Mouse (Mus musculus) CD4-positive, CD25-positive, alpha-beta regulatory T cell, adult 2 months (primary cell): ENCODE results near the gene Mgat5.

Experiments used
- DNase-seq: peaks from one replicate; pipeline ENCODE4 v3.0.0-alpha.2; 2012; ENCODE audit warnings: low read depth, low spot score

Gene Mgat5

DNA sequence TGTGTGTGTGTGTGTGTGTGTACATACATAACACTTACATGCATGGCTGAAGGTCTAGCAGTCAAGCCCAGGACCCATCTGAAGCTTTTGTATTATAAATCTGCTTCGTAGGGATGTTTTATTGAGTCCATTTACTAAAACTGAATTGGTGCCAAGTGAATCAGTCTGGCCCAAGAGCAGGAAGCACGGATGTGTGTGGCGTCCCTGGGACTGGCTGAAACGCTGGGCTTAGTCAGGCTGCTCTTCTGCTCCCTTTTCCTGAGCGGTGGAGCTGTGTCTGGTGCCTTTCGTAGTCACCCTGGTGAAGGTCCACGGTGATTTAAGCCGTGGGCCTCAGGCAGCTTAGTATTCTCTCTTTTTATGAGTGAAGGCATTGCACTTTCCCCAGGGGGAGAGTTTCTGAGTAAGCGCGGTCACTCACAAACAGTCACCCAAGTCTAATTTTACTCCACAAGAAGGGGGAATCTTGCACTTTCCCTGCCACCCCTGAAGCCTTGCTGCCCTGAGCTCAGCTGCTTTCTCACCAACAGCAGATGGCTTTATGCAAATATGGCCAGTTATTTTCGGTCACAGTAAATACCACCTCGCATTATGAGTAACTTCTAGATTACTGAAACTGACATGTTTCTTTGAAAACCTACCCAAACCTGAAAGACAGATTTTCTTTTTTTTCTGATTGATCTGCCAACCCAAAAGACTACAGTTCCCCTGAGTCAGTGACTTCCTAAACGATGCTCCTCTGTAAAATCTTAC lies 176.1 kb downstream of the Mgat5 start:
- no peak for DNase-seq

DNA sequence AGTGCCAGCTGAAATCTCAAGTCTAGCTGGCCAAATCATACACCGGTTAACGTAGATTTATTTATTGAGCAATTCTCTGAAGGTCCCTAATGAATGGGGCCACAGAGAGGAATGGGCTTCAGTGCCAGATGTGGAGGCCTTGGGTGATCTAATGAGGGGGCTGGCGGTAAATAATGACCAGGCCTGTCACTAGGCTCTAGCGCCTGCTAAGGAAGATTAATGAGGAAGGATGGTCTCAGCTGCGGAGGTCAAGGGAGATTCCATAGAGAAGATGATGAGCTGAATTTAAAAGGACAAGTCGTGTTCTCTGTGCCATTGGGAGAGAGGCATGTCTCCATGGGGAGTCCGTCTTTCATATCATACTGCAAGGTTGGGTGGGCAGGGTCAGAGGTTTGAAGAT lies 178.3 kb downstream of the Mgat5 start:
- DNase-seq, result no peak

DNA sequence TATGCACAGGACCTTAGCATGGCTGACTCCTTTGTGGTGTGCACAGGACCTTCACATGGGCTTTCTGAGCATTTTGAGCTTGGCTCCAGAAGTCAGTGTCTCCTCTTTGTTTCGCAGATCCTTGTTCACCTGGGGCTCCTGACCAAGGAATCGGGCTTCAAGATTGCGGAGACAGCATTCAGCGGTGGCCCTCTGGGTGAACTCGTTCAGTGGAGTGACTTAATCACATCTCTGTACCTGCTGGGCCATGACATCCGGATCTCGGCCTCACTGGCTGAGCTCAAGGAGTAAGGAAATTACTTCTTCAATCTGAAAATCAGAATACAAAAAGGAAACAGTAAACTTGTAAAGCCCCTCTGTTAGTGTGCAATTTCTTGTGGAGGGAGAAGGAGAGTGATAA lies 182.4 kb downstream of the Mgat5 start:
- no peak for DNase-seq

DNA sequence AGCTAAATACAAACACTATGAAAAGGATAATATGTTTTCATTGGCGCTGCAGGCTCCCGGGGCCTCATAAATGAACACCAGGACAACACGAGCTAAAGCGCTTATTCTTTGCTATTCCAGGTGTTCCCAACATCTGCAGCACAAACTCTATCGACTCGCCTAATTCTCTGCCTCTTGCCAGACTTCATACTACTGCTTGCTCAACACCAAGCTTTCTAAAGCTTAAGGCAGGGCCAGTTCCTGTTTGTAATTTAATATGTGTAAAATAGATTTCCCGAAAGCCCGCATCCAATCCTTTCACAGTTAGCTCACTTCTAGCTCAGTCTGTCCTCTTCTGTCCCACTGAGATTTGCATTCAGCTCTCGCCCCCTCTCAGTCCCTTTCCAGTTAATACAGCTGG lies 182.8 kb downstream of the Mgat5 start:
- no peak for DNase-seq

DNA sequence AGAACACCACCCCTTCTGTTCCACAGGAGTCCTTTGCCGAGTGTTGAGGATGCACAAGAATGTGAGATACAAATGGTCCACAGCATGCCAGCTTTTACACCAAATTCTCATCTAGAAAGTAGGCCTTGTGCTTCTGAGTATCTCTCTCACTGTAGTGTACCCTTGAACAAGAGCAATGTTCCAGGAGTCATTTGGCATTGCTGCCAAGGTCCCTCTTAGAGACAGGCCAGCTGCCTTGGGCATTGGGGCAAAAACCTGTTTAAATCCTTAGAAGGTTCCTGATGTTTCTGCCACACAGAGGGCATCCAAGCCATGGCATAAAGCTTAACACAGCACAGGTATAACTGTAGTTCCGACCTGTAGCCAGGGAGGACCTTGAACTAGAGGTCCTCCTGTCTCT lies 189.9 kb downstream of the Mgat5 start:
- DNase-seq, result no peak

DNA sequence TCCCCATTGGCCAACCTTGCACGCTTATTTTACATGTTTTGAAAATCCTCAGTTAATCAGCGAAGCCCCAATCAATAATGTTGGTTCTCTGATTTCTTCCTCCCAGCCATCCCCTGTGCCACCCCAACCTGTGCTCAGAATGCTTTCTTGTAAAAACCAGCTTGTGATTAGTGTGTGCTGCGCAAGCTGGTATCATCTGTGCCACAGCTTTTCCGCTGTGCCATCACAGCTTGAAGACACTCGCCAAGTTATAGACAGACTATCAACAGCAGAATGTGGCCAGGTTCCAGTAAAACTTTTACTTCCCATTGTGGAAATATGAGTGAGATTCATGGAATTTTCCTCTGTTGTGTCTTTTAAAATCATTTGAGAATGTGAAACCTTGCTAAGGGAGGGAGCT lies 190.9 kb downstream of the Mgat5 start:
- DNase-seq, result no peak

DNA sequence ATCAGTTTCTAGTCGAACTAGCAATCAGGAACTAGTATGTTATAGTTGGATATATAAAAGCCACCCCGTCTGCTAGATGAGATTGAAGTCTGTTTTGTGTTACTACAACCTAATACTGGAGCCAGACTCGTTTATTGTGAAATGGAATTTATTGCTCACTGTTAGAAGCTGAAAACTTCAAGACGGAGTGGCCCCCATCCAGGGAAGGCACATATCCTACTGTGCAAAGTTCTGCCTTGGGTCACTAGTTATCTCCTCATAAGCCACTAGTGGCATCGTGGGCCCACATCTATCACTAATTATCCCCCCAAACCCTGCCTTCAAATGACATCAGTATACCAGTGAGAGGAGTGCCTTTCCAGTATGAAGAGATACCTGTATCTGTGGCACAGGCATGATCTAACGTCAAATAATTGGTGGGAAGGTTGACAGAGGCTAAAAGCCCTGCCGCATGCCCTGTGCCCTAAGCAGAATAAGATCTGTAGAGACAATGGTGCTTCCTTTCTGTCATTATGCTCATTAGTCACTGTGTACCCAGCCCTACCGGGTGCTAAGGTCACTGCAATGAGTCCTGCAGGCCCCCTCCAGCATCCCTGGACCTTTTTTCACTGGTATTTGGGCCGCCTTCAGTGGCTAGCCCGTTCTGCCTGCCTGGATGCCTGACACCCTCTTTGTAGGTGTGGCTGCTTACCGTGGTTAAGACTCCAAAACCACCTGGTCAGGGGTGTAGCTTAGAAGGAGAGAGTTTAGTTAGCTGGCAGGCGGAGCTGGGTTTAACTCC lies 191.9 kb downstream of the Mgat5 start:
- no peak for DNase-seq

DNA sequence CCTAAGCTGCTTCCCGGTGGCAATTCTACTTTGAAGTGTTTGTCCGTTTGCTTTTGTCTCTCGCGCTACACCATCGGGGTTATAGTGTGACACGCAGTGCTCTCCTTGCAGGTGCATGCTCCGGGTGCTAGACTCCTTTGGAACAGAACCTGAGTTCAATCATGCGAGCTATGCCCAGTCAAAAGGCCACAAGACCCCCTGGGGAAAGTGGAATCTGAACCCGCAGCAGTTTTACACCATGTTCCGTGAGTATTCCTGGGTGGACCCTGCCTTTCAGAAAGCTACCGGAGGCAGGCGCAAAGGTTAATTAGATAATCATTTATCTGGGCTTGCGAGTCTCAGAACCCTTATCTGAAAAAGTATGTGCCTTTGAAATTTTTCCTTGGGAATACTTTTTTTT lies 192.6 kb downstream of the Mgat5 start:
- no peak for DNase-seq

DNA sequence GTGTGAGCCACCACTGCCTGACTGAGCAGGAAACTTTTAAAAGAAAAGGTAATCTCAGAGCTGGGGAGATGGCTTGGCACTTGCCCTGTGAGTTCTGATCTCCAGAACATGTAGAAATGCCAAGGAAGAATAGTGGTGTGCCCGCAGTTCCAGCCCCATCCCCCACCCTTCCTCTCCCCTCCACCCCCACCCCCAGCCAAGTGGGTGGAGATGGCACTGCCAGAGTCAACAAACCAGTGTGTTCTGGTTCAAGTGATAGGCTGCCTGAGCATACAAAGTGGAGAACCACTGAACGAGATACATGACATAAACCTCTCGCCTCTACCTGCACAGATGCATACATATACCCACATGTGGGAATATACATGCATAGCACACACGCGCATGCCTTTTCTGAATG lies 193.4 kb downstream of the Mgat5 start:
- no peak for DNase-seq

DNA sequence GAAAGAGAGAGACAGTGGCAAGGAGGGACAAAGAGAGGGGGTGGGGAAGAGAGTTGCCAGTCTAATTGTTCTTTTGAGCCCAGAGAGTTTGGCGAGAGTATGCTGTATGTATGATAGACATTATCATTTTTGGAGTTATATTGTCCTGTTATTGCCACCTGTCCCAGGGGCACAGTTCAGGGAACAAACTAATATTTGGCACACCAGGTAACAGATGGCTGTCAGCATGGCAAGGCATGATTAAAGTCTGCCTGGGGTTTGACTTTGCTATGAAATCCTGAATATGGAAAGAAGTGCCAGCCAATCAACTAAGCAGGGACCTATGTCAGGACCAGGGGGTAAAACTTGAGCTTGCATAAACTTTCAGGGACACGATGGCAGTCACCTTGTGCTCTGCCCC lies 195.4 kb downstream of the Mgat5 start:
- DNase-seq, result no peak

DNA sequence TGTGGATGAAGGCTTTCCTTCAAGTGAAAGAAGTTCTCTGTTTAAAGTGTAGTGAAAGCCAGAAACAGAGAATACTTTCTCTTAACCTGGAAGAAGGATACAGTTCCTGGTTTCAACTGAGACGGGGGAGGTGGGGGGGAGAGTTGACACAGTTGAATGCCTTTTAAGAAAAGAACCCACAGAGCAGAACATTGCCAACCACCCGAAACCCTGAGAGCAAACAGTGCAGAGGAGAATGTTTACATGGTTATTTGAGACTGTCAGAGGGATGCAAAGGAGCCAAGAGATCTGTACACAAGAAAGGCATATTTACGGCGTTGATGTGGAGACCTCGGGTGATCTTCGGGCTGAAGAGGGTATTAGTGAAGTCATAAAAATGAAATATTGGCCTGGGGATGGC lies 195.9 kb downstream of the Mgat5 start:
- no peak for DNase-seq

DNA sequence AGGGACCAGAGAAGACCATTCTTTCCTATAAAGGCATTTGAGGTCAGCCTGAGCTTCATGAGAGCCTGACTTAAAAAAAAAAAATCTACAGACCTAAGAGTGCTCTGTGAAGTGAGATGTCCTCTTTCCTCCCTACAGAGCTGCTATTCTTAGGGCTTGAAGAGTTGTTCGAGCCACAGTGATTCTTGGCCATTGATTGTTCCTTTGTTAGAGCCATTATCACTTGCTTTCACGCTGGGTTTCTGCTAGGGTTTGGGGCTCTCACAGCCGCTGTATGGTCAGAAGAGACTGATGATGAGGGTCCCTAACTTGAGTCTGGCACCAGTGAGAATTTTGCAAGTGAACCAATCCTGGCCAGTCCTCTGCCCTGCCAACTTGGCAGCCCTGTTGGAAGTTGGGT lies 199.8 kb downstream of the Mgat5 start:
- no peak for DNase-seq

DNA sequence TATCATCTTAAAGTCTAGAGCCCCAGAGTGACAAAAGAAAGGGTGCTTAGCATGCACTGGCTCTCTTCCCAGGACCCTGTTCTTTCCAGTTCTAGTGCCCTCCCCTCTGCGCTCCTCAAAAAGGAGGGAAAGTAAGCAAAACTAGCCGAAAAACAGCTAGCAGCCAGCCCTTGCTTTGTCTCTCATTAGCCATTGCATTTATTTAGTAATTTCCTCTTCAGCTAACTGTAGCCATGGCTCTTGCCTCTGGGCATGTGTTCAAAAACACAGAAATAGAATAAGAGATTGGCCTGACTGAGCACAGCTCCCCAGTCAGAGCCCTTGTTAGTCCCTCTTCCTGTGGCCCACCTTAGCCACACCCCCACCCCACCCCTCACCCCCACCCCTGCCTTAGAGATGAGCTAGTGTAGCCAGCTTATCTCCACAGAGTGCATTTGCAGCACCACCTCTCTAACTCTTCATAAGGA lies 204.2 kb downstream of the Mgat5 start:
- DNase-seq, result no peak

DNA sequence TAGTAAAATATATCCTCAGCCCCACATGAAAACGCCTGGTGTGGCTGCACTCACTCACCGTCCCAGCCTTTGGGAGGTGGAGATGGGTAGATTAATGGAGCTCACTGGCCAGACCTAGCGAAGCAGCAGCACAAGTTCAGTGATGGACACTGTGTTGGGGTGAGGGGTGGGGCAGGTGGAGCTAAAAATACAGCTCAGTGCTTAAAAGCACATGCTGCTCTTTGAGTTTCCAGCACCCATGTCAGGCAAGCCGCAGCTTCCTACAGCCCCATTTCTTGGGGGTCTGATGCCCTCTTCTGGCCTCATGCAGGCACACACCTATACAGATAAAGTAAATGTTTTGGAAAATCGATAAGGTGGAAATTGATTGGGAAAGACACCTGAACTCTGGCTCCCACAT lies 204.7 kb downstream of the Mgat5 start:
- peak; percentile 71 for DNase-seq

DNA sequence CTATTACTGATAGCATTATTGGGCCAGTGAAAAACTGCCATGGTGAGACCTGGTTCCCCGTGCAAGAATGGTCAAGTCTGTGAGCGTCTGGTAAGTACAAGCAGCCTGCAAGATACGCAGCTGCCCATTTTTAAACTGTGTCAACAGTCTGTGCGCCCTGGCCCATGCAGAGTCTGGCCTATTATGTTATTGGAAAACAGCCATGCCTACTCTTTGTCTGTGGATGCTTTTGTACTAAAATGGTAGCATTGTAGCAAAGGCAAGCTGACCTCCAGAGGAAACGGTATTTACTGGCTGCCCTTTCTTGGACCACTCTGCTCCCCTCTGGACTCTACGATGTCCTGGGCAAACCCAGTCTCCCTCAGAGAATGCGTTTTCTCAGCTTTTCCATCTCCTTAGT lies 209.7 kb downstream of the Mgat5 start:
- DNase-seq, result no peak

DNA sequence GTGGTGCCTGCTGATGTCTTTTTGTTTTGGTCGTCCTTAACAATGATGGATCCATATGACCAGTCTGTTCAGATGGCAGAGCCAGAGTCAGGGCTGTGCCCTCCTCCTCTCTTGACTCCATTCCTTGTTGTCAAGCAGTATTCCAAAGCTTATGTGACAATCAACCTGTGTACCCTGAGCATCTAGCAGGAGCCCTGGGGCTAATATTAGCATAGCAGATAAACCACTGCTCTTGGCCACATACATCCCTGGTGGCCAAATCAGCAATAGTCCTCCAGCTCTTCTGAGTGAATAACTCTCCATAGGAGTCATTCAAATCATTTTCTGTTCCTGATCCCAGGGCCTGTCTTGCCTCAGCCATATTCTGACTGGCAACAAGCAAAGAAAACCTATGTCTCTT lies 211.1 kb downstream of the Mgat5 start:
- no peak for DNase-seq

DNA sequence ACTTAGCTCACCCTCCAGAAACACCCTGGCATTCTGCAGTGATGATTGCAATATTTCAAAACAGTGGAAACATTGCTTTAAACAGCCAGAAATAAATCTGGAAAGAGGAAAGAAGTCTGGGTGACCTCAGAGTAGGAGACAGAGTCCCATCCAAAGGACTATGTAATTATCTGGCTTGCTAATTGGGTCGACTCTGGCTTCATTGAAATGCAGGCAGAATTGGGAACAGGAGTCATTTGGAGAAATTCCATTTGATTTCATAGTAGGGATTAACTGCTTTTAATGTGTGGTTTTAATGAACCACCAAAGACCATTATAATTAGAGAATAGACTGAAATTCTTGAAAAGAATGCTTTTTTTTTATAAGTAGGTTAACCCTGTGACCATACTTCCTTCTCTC lies 212.2 kb downstream of the Mgat5 start:
- no peak for DNase-seq

DNA sequence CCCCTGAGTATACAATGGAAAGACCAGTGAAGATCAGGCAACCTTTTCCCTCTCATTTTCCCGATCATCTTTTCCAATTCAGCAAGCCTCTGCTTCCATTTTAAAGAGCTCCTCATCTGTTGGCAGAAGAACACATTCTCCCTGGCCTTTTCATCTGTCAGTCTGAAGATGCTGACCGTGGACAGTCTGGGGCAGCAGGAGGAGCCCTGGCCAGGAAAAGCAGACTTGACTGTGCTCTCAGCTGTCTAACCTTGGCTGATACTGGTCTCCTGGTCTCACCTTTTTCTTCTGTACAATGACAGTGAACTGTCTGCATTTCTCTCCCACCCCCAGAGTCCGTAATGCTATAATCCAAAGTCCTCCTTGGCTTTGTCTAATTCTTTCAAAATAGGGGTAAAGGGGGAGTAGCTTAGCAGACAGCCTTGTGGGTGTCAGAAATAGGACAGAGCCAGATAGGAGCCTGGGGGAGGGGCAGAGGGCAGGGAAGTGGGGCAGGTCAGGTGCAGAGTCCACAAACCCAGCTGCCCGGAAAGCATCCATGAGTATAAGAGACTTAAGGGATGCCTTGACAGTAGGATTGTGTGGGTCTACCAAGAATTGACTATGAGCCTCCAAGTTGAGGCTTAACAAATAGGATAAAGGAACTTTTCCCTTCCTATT lies 214.2 kb downstream of the Mgat5 start:
- no peak for DNase-seq

DNA sequence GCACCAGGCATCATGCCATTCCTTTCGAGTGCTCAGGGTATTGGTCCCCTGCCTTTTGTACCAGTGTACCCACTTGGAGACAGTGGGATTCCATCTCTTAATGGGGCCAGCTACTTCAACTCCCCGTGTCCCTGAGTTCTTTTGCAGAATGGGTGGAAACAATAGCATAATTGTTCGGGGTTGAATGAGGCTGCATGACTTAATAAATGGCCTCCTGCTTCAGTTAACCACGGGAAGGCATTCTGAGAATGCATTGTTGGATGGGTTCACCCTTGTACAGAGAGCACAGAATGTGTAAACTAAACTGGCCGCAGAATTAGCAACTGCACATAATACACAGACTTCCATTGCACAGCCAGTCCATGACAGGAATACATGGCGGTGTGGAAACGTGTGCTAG lies 214.8 kb downstream of the Mgat5 start:
- DNase-seq, result no peak

DNA sequence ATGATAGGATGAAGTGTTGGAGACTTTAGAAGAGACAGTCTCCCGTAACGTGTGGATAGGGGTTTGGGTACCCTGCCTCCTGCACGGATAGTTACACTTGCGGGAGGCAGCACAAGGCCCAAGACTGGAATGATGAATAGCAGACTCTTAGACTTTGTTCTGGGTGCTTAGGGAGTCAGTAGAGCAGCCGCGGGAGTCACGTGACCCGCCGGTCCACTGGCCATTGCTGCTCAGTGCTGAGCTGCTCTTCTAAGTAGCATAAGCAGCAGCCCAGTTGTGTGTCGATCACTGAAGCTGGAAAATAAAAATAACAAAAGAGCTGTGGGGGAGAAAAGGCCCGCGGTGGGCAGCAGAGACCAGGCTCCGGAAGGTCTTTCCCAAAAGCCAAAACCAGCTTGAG lies 215.6 kb downstream of the Mgat5 start:
- DNase-seq, result no peak

DNA sequence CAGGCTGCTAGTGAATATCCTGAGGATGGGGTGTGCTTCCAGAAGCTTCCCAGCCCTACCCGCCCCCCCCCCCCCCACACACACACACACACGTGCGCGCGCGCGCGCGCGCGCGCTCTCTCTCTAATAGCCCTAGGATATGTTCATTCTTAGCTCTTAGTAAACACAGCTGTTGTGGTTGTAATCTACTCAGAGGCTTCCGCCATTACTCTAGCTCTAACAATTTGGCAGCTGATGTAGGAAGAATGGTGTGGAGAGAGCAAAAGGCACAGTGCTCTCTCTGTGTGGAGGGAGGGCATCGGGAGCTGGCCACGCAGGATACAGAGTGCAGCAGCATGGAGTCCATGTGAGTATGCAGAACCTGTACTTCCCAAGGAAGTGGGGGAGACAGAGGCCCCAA lies 216.0 kb downstream of the Mgat5 start:
- DNase-seq, result no peak

DNA sequence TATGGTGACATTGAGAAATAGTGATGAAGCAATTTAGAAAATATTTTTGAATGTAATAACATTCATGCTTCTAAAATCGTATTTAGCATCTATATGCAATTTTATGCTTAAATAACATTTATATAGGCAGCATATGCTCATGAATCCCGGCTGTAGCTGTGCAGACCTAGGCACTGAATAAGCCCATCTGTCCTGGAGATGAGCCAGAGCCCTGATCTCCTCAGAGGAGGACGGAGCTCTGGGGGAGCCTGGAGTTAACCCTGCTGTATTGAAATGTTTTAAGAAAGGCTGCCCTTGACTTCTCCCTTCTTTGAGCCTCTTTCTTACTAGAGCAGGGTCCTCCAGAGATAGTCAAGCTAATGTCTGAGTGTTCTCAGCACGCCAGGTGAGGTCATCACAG lies 217.8 kb downstream of the Mgat5 start:
- no peak for DNase-seq

DNA sequence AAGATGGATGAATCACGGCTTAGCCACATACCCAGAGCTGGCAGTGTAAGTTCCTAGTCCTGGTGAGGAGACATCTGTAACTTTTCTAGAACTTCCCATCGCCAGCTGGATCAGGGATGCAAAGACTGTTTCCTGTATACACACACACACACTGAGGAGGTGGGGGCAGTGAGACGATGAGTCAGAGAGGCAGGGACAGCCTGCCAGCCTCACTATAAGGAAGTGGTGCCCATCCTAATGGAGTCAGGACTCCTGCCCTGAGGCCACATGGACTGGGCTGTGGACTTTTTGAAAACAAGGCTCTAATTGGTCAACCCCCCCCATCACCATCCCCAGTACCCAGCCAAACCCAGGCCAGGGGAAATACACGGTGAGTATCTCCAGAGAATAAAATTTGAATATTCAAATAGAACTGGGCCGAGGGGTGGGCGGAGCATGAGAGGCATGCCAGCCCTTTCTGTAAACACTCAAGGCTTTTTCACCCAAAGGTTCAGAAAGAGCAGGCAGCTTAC lies 220.3 kb downstream of the Mgat5 start:
- DNase-seq, result peak; percentile 21
